Mouse (Mus musculus) hindbrain, postnatal 0 days (tissue): ENCODE data around the gene Prkcg. TPM values are rescaled to one million over a fixed set of nuclear protein-coding genes. Genes with fewer than 3 reads are reported as not detected.
"Not testable (repeated sequence)": the region's sequence is repeated elsewhere in the genome, so short reads cannot be mapped to it uniquely, and the experiment has no call there.

Experiments used
- ATAC-seq: fragments of 200-750 bp; cut with Nextera tagmentation; 2 replicates; pipeline ENCODE4 v1.8.0; 2017; ENCODE audit warnings: mild to moderate bottlenecking, moderate TSS enrichment, moderate library complexity
- DNase-seq: peaks from one replicate; pipeline ENCODE4 v3.0.0-alpha.2; 2015; ENCODE audit warnings: low spot score
- H3K27ac ChIP-seq: fragments of 300-500 bp; sonication (generic); 2 replicates; pipeline ENCODE4 v1.5.1; 2014; ENCODE audit warnings: mild to moderate bottlenecking
- H3K27me3 ChIP-seq: fragments of 300-500 bp; sonication (generic); 2 replicates; pipeline ENCODE4 v1.6.1; 2014; ENCODE audit warnings: low read length, mixed read lengths; ENCODE audit not compliant: insufficient read depth
- H3K36me3 ChIP-seq: fragments of 300-500 bp; sonication (generic); 2 replicates; pipeline ENCODE4 v1.6.1; 2014; ENCODE audit warnings: low read length, mixed read lengths; ENCODE audit not compliant: insufficient read depth
- H3K4me1 ChIP-seq: fragments of 300-500 bp; sonication (generic); 2 replicates; pipeline ENCODE4 v1.6.1; 2014; ENCODE audit warnings: antibody characterized with exemption, low read length, mixed read lengths; ENCODE audit not compliant: insufficient read depth
- H3K4me2 ChIP-seq: fragments of 300-500 bp; sonication (generic); 2 replicates; pipeline ENCODE4 v1.6.1; 2014; ENCODE audit warnings: low read depth, mild to moderate bottlenecking, low read length, moderate library complexity, mixed read lengths
- H3K4me3 ChIP-seq: fragments of 300-500 bp; sonication (generic); 2 replicates; pipeline ENCODE4 v1.5.1; 2014; ENCODE audit warnings: low read length
- H3K9ac ChIP-seq: fragments of 300-500 bp; sonication (generic); replicated peaks from 2 replicates; pipeline ENCODE4 v1.6.1; 2014; ENCODE audit warnings: mild to moderate bottlenecking, low read length, moderate library complexity, mixed read lengths
- H3K9me3 ChIP-seq: fragments of 300-500 bp; sonication (generic); 2 replicates; pipeline ENCODE4 v1.6.1; 2016; ENCODE audit warnings: low read length, mixed read lengths
- CTCF ChIP-seq: IDR thresholded peaks from 2 replicates; pipeline ENCODE4 v1.5.1; 2016; ENCODE audit warnings: antibody characterized with exemption, control low read depth, low read depth
- WGBS: fragments of 180-500 bp; shearing (Covaris S2); extraction: QIAGEN DNeasy Blood & Tissue Kit; methylation state at CpG from one replicate; pipeline ENCODE4 v1.1.7; 2014; 5-methylcytosine and 5-hydroxymethylcytosine counted together
- polyA plus RNA-seq: library from polyadenylated mRNA; unstranded; fragments of >200 nt; fragmentation: Nextera tagmentation; extraction: Ambion mirVana; gene quantifications from 2 replicates; pipeline ENCODE4 v1.2.1, GENCODE M21; 2015
- total RNA-seq: library from RNA; depleted of rRNA; stranded (reverse); fragments of >200 nt; gene quantifications from 2 replicates; pipeline ENCODE4 v1.2.3, GENCODE M21; 2014

The Prkcg gene
- total and polyA plus RNA-seq, 2 experiments from 2014 or later = 4.2 to 8.0 TPM

GRCm38 (mm10) chr7:3265311-3265710 is 23.7 kb upstream of the Prkcg start:
- no peak overlapping the region for H3K4me3 ChIP-seq
- H3K4me2 ChIP-seq = no peak overlapping the region
- ATAC-seq = no peak
- WGBS = 70% methylated on average over 6 of the region's 6 CpGs
- no peak overlapping the region for H3K27ac ChIP-seq
- H3K36me3 ChIP-seq = no peaks in the 10 kb centered on the region
- no peak for TF ChIP-seq CTCF
- DNase-seq = no peak
- no peaks in the 10 kb centered on the region for H3K27me3 ChIP-seq
- H3K4me1 ChIP-seq = no peaks in the 10 kb centered on the region
- H3K9ac ChIP-seq = no peak overlapping the region
- H3K9me3 ChIP-seq = no peaks in the 10 kb centered on the region

- Histone ChIP-seq H3K9ac (no peak overlapping the region), H3K27ac (no peak overlapping the region), H3K36me3 (no peaks in the 10 kb centered on the region), H3K4me1 (no peaks in the 10 kb centered on the region), H3K4me3 (no peak overlapping the region), H3K27me3 (no peaks in the 10 kb centered on the region), H3K9me3 (no peaks in the 10 kb centered on the region), H3K4me2 (no peak overlapping the region)
- DNase-seq (no peak), ATAC-seq (no peak)
- WGBS = 85% methylated on average over 3 of the region's 3 CpGs
- no peak for TF ChIP-seq CTCF
These were observed 21.7 kb upstream of the Prkcg start for GRCm38 (mm10) chr7:3267261-3267660.

- ATAC-seq (no peak), DNase-seq (no peak)
- H3K27ac ChIP-seq = no peak overlapping the region
- TF ChIP-seq CTCF = no peak
- H3K9ac ChIP-seq = no peak overlapping the region
- no peaks in the 10 kb centered on the region for H3K9me3 ChIP-seq
- 80% methylated on average over 8 of the region's 8 CpGs for WGBS
- H3K27me3 ChIP-seq = no peaks in the 10 kb centered on the region
- no peaks in the 10 kb centered on the region for H3K36me3 ChIP-seq
- no peak overlapping the region for H3K4me2 ChIP-seq
- no peak overlapping the region for H3K4me3 ChIP-seq
- H3K4me1 ChIP-seq = no peaks in the 10 kb centered on the region
These were observed 21.1 kb upstream of the Prkcg start for GRCm38 (mm10) chr7:3267888-3268287.

- DNase-seq (no peak), ATAC-seq (no peak)
- Histone ChIP-seq H3K4me3 (no peak overlapping the region), H3K9ac (no peak overlapping the region), H3K36me3 (no peaks in the 10 kb centered on the region), H3K9me3 (no peaks in the 10 kb centered on the region), H3K27me3 (no peaks in the 10 kb centered on the region), H3K4me2 (no peak overlapping the region), H3K27ac (no peak overlapping the region), H3K4me1 (no peaks in the 10 kb centered on the region)
- WGBS = 14% methylated on average over 3 of the region's 3 CpGs
- TF ChIP-seq CTCF = no peak
These were observed 20.7 kb upstream of the Prkcg start for GRCm38 (mm10) chr7:3268291-3268690.

GRCm38 (mm10) chr7:3272206-3272605 is 16.8 kb upstream of the Prkcg start:
- WGBS = 89% methylated on average over 9 of the region's 9 CpGs
- ATAC-seq = no peak

GRCm38 (mm10) chr7:3275455-3276170 is 13.4 kb upstream of the Prkcg start:
- Histone ChIP-seq H3K4me3 (no peak overlapping the region), H3K9ac (no peak overlapping the region), H3K4me1 (no peaks in the 10 kb centered on the region), H3K27ac (no peak overlapping the region), H3K27me3 (no peaks in the 10 kb centered on the region), H3K36me3 (no peaks in the 10 kb centered on the region), H3K4me2 (no peak overlapping the region), H3K9me3 (no peaks in the 10 kb centered on the region)
- TF ChIP-seq CTCF = no peak
- DNase-seq = no peak
- WGBS = 65% methylated on average over 6 of the region's 6 CpGs
- ATAC-seq = no peak

More at GRCm38 (mm10) chr7:3272206-3272605, 16.8 kb upstream of the Prkcg start:
- Histone ChIP-seq H3K9ac (no peak overlapping the region), H3K4me2 (no peak overlapping the region), H3K36me3 (no peaks in the 10 kb centered on the region), H3K9me3 (no peaks in the 10 kb centered on the region), H3K27me3 (no peaks in the 10 kb centered on the region), H3K27ac (no peak overlapping the region), H3K4me3 (no peak overlapping the region), H3K4me1 (no peaks in the 10 kb centered on the region)
- no peak for TF ChIP-seq CTCF
- no peak for DNase-seq

- not testable (repeated sequence) for DNase-seq, H3K4me2 ChIP-seq, H3K9ac ChIP-seq, H3K27ac ChIP-seq, ATAC-seq, H3K9me3 ChIP-seq, H3K4me3 ChIP-seq, H3K27me3 ChIP-seq, H3K4me1 ChIP-seq, H3K36me3 ChIP-seq
- 69% methylated on average over 4 of the region's 4 CpGs for WGBS
These were observed 12.2 kb upstream of the Prkcg start for GRCm38 (mm10) chr7:3276781-3277180.
